Mouse (Mus musculus): ENCODE data around the gene Phf13.
A peak's percentile ranks its signal among the peaks of the same experiment; 100 is the strongest.
"Not testable (repeated sequence)": the region's sequence is repeated elsewhere in the genome, so short reads cannot be mapped to it uniquely, and the experiment has no call there.

Gene Phf13

DNA sequence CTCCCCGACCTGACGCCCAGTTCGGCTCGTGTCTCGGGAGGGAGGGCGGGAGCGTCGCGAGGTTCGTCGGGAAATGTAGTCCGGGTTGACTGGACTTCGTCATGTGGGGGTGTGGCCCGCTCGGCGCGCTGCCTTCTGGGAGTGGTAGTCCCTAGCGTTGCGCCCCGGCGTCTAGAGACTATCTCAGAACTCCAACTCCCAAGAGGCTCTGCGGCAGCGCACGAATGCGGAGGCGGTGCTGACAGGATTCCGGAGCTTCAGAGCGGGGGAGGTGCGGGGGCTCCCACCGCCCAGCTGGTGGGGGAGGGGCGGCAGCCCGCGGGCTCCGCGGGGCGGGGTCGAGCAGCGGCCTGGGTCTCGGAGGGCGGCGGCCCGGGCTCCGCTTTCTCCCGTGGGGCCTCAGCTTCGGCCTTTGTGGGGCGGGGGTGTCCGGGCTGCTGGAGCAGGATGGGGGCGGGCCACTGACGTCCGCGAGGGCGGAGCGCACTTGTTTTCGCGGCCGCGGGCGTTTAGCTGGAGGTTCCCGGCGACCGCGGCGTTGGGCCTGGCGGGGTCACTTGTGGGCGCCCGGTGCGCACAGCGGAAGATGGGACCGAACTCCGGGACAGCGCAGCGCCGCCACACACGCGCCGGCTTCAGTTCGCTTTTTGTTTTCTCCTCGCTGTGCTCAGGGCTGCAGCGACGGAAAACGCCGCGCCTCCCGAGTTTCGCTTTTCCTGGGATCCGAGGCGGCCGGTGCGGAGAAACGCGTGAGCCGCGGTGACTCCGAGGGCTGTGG is at the start of gene Phf13:
Gene Phf13 (minus strand): TSS at position 86 of the 778 bp plus-strand sequence.
- DNase-seq (ENCODE audit: low spot score) = peak; percentile 99

DNA sequence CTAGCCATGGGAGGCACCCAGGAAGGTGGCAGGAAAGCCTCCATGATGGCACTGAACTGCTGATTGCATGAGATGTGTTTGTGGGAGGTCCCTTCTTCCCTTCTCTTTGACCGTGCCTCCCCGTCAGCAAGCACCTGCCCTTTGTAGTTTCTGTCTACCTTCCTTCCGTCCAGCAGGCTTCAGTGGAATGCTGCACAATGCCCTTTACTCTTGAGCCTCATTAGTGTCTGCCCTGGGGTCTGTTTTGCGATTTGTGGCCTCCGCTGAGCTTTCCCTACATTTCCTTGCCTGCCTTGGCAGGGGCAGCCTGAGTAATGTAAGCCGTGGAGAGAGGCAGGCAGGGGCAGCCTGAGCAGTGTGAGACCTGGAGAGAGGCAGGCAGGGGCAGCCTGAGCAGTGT is 48.6 kb upstream of the Phf13 start:
- DNase-seq (ENCODE audit: low spot score) = no peak

GRCm38 (mm10) chr4:152043171-152043570 is 47.1 kb upstream of the Phf13 start:
- no peak for DNase-seq (ENCODE audit: low spot score)

DNA sequence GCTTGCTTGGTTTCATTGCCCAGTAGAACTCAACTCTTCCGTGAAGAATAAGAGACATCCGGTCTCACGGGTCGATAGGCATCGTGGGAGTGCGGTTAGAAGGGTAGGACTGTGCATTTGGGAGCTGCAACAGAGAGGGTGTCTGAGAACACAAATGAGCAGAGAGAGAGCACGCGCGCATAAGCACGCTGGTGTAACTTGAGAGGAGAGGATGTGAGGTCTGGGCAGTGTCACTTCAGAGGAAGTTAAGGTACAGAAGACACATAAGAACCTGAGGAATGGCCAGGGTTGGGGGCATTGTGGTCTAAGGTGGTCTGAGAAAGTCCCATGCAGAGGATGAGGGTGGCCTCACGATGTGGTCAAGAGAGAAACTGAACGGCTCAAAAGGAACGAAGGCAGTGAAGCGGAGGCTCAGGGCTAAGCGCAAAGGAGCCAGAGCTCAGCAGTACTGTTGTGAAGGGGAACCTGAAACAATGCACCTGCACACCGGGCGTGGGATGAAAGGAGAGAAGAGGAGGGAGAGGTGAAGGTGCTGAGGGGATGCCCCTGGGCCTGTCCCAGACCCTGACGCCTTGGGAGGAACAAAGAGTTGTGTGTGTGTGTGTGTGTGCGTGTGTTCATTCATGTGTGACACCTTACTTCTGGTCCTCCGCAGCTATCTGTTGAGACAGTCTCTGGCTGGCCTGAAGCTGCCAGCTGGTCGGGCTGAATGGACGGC is 46.0 kb upstream of the Phf13 start:
- no peak for DNase-seq (ENCODE audit: low spot score)

GRCm38 (mm10) chr4:152039831-152040310 is 43.8 kb upstream of the Phf13 start:
- no peak for DNase-seq (ENCODE audit: low spot score)

GRCm38 (mm10) chr4:152038985-152039830 is 43.1 kb upstream of the Phf13 start, which contains the start of gene Nol9:
Gene Nol9 (plus strand): TSS chr4:152039321.
- DNase-seq (ENCODE audit: low spot score) = peak; percentile 92

DNA sequence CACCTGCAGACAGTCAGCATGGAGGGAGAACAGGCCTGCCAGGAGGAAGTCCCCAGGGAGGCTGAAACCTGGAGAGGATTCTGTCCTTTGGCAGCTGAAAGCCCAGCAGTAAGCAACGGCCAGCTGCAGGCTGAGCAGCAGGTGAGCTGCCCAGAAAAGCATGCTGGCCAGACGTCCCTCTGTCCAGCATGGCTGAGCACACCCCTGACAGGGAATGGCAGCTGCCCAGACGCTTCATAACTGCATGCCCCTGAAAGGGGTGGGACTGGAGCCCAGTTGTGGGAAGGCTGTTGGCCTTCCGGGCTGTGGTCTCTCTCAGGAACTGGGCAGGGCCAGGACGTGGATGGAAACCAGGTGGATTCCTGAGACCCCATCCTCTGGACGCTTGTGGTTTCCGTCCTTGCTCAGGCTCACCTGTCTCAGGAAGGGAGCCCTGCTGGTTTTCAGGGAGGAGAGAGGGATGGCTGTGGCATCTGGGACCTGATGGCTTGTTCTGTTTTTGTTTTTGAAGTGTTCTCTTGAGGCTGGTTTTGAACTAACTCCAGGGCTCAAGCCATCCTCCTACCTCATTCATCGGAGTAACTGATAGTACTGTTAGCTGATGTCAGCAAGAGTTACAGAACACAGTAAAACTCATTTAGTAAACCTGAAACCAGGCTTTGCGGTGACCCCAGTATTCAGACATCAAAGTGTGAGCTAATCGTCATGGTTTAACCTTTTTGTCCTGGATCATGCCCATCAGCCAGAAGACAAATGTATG is 42.3 kb upstream of the Phf13 start, which contains the start of gene Tas1r1:
Gene Tas1r1 (minus strand): TSS at position 344 of the 760 bp plus-strand sequence.
- no peak for DNase-seq (ENCODE audit: low spot score)

GRCm38 (mm10) chr4:152036464-152036863 is 40.4 kb upstream of the Phf13 start:
- DNase-seq (ENCODE audit: low spot score) = not testable (repeated sequence)

GRCm38 (mm10) chr4:152032922-152033321 is 36.9 kb upstream of the Phf13 start:
- no peak for DNase-seq (ENCODE audit: low spot score)

GRCm38 (mm10) chr4:152029997-152030396 is 33.9 kb upstream of the Phf13 start:
- DNase-seq (ENCODE audit: low spot score) = peak; percentile 48

DNA sequence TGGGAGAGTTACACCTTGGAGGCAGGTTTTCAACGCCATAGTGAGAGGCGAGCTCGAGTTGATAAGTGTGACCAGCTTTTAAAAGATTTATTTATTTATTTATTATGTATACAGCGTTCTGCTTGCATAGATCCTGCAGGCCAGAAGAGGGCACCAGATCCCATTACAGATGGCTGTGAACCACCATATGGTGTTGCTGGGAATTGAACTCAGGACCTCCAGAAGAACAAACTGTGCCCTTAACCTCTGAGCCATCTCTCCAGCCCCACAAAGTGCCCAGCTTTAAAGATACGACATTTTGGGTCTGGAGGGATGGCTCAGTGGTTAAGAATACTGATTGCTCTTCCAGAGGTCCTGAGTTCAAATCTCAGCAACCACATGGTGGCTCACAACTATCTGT is 33.0 kb upstream of the Phf13 start:
- DNase-seq (ENCODE audit: low spot score) = no peak

DNA sequence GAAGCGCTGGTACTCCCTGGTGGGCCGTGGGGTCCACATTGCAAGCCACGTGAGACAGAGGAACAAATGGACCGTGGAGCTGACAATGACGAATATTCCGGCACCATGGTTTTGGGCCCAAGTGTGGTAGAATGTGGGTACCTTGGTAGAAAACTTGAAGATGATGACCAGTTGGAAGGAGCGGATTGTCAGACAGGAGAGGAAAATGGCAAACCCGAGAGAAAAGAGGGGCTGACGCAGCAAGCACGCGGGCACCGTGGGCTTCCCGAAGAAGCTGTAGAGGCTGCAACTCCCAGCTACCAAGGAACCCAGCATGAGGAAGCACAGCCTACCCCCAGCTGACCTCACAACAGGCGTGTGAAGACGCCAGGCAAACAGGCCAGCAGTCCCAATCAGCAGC is 32.4 kb upstream of the Phf13 start:
- DNase-seq (ENCODE audit: low spot score) = no peak

- DNase-seq (ENCODE audit: low spot score) = peak; percentile 98
Measured at GRCm38 (mm10) chr4:152027524-152027923, 31.5 kb upstream of the Phf13 start, which contains the start of gene Zbtb48. Gene Zbtb48 (minus strand): TSS chr4:152027671.

GRCm38 (mm10) chr4:152026751-152027508 is 30.9 kb upstream of the Phf13 start:
- peak; percentile 30 for DNase-seq (ENCODE audit: low spot score)

DNA sequence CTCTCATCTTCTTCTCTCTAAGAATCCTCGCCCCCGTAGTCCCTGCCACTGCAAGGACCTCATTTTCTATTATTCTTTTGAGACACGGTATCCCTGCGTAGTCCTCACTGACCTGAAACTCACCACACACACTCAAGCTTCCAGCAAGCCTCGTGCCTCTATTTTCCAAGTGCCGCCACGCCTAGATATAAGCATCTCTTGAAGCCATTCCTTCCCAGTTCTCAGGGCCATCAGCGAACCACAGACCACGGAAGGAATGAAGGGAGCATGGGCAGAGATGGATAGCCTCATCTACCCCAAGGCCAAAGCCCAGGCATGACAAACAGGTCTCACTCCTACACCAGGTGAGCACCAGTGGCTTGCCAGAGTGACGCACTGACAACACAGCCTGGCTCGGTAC is 28.5 kb upstream of the Phf13 start:
- peak; percentile 31 for DNase-seq (ENCODE audit: low spot score)

DNA sequence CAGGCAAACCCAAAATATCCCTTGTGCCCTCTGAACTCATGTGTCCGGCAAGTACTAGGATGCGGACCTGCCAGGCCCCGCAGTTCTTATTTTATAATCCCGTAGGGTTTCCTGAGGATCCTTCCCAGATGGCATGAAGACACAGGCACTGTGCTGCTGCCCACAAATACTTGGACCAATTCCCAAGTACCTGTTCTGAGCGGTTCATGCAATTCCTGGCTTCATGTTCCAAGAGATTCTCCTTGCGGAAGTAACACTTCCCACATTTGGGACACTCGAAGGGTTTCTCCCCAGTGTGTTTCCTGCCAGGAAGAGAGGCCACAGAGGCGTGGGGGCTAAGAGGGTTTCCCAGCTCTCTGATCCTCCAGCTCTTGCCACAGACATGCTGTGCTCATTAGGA is 26.4 kb upstream of the Phf13 start:
- no peak for DNase-seq (ENCODE audit: low spot score)

DNA sequence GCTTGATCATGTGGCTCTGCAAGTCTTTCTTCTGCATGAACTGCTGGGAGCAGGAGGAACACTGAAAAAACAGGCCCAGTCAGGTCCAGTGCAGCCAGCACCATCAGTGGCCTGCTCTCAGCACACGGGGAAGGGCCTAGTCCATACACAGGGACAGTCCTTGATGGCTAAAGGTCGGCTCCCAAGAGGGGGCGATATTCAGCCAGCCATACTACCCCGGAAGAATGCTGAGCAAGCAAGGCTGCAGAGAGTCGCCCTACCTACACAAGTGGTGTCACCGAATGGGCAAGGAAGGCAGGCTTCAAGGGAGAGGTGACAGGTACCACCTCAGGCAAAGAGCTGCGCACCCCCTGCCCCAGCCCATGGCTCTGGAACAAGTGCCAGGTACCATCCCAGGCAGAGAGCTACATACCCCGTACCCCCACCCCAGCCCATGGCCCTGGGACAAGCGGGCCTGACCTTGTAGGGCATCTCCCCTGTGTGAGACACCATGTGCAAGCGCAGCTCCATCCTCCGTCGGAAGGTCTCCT is 25.6 kb upstream of the Phf13 start:
- no peak for DNase-seq (ENCODE audit: low spot score)

DNA sequence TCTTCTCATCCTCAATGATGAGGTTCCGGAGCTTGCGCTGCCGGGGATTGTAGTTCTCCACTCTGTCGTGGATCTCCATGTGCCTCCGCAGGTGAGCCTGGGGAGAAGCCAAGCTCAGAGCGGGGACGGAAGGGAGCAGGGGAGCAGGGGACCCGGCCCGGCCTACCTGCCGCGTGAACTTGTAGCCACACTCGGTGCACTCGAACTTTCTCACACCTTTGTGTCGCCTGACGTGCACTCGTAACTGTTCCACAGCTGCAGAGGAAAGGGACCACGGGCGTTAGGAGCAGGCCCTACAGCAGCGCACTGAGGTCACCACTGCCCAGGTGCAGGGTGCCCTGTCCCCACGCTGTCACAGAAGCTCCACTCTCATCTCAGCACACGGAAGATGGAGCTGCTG is 24.0 kb upstream of the Phf13 start:
- no peak for DNase-seq (ENCODE audit: low spot score)

GRCm38 (mm10) chr4:152019073-152019472 is 23.0 kb upstream of the Phf13 start:
- DNase-seq (ENCODE audit: low spot score) = no peak

All from lung, postnatal 25 days (tissue).